Mouse (Mus musculus) adrenal gland, postnatal 4 days (tissue): ENCODE data around the gene Mapkapk2. TPM values are rescaled to one million over a fixed set of nuclear protein-coding genes. Genes with fewer than 3 reads are reported as not detected.

Source experiments
- DNase-seq, 2 experiments: peaks; one replicate each; pipeline ENCODE4 v3.0.0; 2021 to 2022; ENCODE audit warnings: low spot score in 2 of 2, mixed read lengths in 2 of 2
- total RNA-seq, 2 experiments: library from RNA; stranded (reverse); gene quantifications; 2 replicates each; pipeline ENCODE4 v1.2.3; 2021

Gene Mapkapk2
- total RNA-seq, 2 experiments from 2014 or later: 152 to 160 TPM

- no peak for DNase-seq
These were observed 13.3 kb downstream of the Mapkapk2 start for GRCm38 (mm10) chr1:131084289-131084688.

- no peak for DNase-seq
These were observed 14.0 kb downstream of the Mapkapk2 start for GRCm38 (mm10) chr1:131083609-131084008.

- no peak for DNase-seq
These were observed 14.5 kb downstream of the Mapkapk2 start for GRCm38 (mm10) chr1:131083122-131083521.

- no peak for DNase-seq
These were observed 16.9 kb downstream of the Mapkapk2 start for GRCm38 (mm10) chr1:131080686-131081085.

- no peak for DNase-seq
These were observed 17.9 kb downstream of the Mapkapk2 start for GRCm38 (mm10) chr1:131079762-131080161.

GRCm38 (mm10) chr1:131078761-131079330 lies 18.8 kb downstream of the Mapkapk2 start:
- DNase-seq: no peak

GRCm38 (mm10) chr1:131075098-131075791 lies 22.4 kb downstream of the Mapkapk2 start:
- no peak for DNase-seq

GRCm38 (mm10) chr1:131074524-131074938 lies 23.1 kb downstream of the Mapkapk2 start:
- no peak for DNase-seq

GRCm38 (mm10) chr1:131072376-131072990 lies 25.1 kb downstream of the Mapkapk2 start:
- no peak for DNase-seq

GRCm38 (mm10) chr1:131069010-131069409 lies 28.6 kb downstream of the Mapkapk2 start:
- DNase-seq: no peak

- DNase-seq: no peak
These were observed 29.5 kb downstream of the Mapkapk2 start for GRCm38 (mm10) chr1:131068011-131068727.

GRCm38 (mm10) chr1:131064202-131064601 lies 33.4 kb downstream of the Mapkapk2 start:
- no peak for DNase-seq

GRCm38 (mm10) chr1:131062821-131063220 lies 34.8 kb downstream of the Mapkapk2 start:
- no peak for DNase-seq

GRCm38 (mm10) chr1:131061740-131062254 lies 35.8 kb downstream of the Mapkapk2 start:
- no peak for DNase-seq

GRCm38 (mm10) chr1:131060290-131061253 lies 37.1 kb downstream of the Mapkapk2 start:
- no peak for DNase-seq

GRCm38 (mm10) chr1:131059841-131060240 lies 37.8 kb downstream of the Mapkapk2 start:
- DNase-seq: no peak

GRCm38 (mm10) chr1:131059411-131059810 lies 38.2 kb downstream of the Mapkapk2 start:
- DNase-seq: no peak

- DNase-seq: no peak
These were observed 39.2 kb downstream of the Mapkapk2 start for GRCm38 (mm10) chr1:131058431-131058830.

- DNase-seq: no peak
These were observed 43.4 kb downstream of the Mapkapk2 start for GRCm38 (mm10) chr1:131054251-131054650.

- no peak for DNase-seq
These were observed 44.0 kb downstream of the Mapkapk2 start for GRCm38 (mm10) chr1:131053656-131054055.
